Mouse (Mus musculus) intestine, embryonic 14.5 days (tissue): ENCODE results near the gene Prl2c3. TPM values are rescaled to one million over a fixed set of nuclear protein-coding genes. Genes with fewer than 3 reads are reported as not detected.
"Not testable (repeated sequence)": the region's sequence is repeated elsewhere in the genome, so short reads cannot be mapped to it uniquely, and the experiment has no call there.

Experiments
- ATAC-seq: fragments of 200-750 bp; cut with Nextera tagmentation; replicated peaks from 2 replicates; pipeline ENCODE4 v1.8.0; 2017; ENCODE audit warnings: low read depth, moderate number of reproducible peaks, moderate TSS enrichment, moderate library complexity; ENCODE audit not compliant: low FRiP score, low TSS enrichment
- DNase-seq: peaks from one replicate; pipeline ENCODE4 v3.0.0-alpha.2; 2018; ENCODE audit warnings: low spot score
- H3K27ac ChIP-seq: fragments of 300-500 bp; sonication (generic); 2 replicates; pipeline ENCODE4 v1.5.1; 2014; ENCODE audit warnings: low read depth, mild to moderate bottlenecking, control low read depth
- H3K27me3 ChIP-seq: fragments of 300-500 bp; sonication (generic); replicated peaks from 2 replicates; pipeline ENCODE4 v1.6.1; 2014; ENCODE audit warnings: low read length, control low read depth; ENCODE audit not compliant: control insufficient read depth, insufficient read depth
- H3K36me3 ChIP-seq: fragments of 300-500 bp; sonication (generic); 2 replicates; pipeline ENCODE4 v1.6.1; 2014; ENCODE audit warnings: low read length, control low read depth; ENCODE audit not compliant: control insufficient read depth, insufficient read depth
- H3K4me1 ChIP-seq: fragments of 300-500 bp; sonication (generic); replicated peaks from 2 replicates; pipeline ENCODE4 v1.6.1; 2014; ENCODE audit warnings: low read length, control low read depth, mixed read lengths; ENCODE audit not compliant: control insufficient read depth, insufficient read depth
- H3K4me2 ChIP-seq: fragments of 300-500 bp; sonication (generic); 2 replicates; pipeline ENCODE4 v1.6.1; 2014; ENCODE audit warnings: low read length
- H3K4me3 ChIP-seq: fragments of 300-500 bp; sonication (generic); 2 replicates; pipeline ENCODE4 v1.5.1; 2014; ENCODE audit warnings: low read depth, low read length, control low read depth, mixed read lengths
- H3K9ac ChIP-seq: fragments of 300-500 bp; sonication (generic); 2 replicates; pipeline ENCODE4 v1.6.1; 2014; ENCODE audit warnings: mild to moderate bottlenecking, low read length
- H3K9me3 ChIP-seq: fragments of 300-500 bp; sonication (generic); 2 replicates; pipeline ENCODE4 v1.6.1; 2016; ENCODE audit warnings: low read length, control low read depth; ENCODE audit not compliant: control insufficient read depth
- WGBS: fragments of 180-500 bp; shearing (Covaris S2); extraction: QIAGEN DNeasy Blood & Tissue Kit; methylation state at CpG from one replicate; pipeline ENCODE4 v1.1.7; 2014; 5-methylcytosine and 5-hydroxymethylcytosine counted together
- polyA plus RNA-seq: library from polyadenylated mRNA; unstranded; fragments of >200 nt; fragmentation: Nextera tagmentation; extraction: Ambion mirVana; gene quantifications from 2 replicates; pipeline ENCODE4 v1.2.1, GENCODE M21; 2014

Prl2c3 gene
- polyA plus RNA-seq, result 0.85 TPM in 1 of 2 replicates, not detected in the other

DNA sequence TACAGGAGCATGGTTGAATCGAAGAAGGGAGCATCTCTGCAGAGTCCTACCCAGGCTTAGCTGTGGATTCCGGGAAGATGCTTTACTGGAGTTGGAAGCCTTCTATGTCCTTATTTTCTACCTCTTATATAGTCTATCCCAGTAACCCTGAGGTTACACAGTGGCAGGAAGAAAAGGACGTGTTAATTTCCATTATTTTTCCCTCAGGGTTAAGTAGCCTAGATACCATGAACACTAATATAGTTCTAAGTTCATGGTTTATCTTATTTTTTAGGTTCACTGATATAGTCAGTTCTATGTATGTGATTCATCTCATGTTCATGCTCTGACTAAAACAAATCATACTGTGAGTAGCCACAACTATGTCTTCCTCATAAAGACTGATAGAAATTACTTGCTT lies at the start of gene Prl2c3:
Gene Prl2c3, minus strand, starts transcription at position 101 of the 400 bp plus-strand sequence.
- H3K9ac ChIP-seq, ATAC-seq, H3K27ac ChIP-seq, H3K9me3 ChIP-seq, H3K4me1 ChIP-seq, H3K36me3 ChIP-seq, H3K27me3 ChIP-seq, H3K4me2 ChIP-seq, H3K4me3 ChIP-seq, DNase-seq: not testable (repeated sequence)
- 69% methylated on average over 3 of the region's 3 CpGs for WGBS

GRCm38 (mm10) chr13:12848254-12848653 lies 48.4 kb upstream of the Prl2c3 start:
- 0 out of 2 replicates have a peak, but pooled peaks have one; percentile 40 for ATAC-seq

DNA sequence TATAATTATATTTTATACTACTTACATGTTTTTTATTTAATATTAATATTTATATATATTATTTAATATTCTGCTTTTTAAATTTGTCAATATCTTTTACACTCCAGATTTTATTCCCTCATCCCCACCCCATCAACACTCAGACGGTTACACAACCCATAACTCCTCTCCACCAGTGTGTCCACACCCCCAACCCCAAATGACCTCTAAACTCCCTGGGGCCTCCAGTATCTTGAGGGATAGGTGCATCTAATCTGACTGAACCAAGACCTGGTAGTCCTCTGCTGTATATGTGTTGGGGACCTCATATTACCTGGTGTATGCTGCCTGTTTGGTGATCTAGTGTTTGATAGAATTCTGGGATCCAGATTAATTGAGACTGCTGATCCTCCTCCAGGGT lies 44.8 kb upstream of the Prl2c3 start:
- H3K27ac ChIP-seq, H3K36me3 ChIP-seq, H3K4me1 ChIP-seq, H3K27me3 ChIP-seq, H3K4me3 ChIP-seq, H3K4me2 ChIP-seq, H3K9ac ChIP-seq, DNase-seq, H3K9me3 ChIP-seq: not testable (repeated sequence)
- WGBS, result 88% methylated on average over 1 of the region's 1 CpGs
- ATAC-seq, result peak; percentile 40

More at GRCm38 (mm10) chr13:12848254-12848653, 48.4 kb upstream of the Prl2c3 start:
- H3K27ac ChIP-seq, DNase-seq, H3K9ac ChIP-seq, H3K36me3 ChIP-seq, H3K4me1 ChIP-seq, H3K4me2 ChIP-seq, H3K27me3 ChIP-seq, H3K4me3 ChIP-seq: not testable (repeated sequence)
- 80% methylated on average over 4 of the region's 4 CpGs for WGBS
- H3K9me3 ChIP-seq, result peaks cover 10% of the 10 kb centered on the region

DNA sequence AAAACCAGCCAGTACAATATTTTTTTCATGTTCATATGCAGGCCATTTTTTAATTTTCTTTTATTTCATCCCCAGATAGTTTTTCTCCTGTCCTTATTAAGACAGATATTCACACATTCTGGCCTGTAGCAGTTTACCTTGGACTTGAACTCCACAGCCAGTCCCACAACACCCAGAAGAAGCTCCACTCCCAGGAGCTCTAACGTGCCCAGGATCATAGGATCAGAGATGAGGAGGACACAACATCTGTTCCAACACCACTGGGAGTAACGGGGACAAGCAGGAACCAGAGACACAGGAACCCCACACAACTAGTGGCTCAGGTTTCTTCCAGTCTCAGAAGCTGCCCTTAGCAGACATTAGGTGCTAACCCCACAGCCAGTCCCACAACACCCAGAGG lies 37.7 kb upstream of the Prl2c3 start:
- not testable (repeated sequence) for H3K27ac ChIP-seq, H3K4me2 ChIP-seq, H3K36me3 ChIP-seq, H3K27me3 ChIP-seq, DNase-seq, ATAC-seq, H3K4me3 ChIP-seq, H3K9ac ChIP-seq, H3K4me1 ChIP-seq
- 82% methylated on average over 2 of the region's 2 CpGs for WGBS
- peaks cover 20% of the 10 kb centered on the region; the same call in 1 of the 2 replicates for H3K9me3 ChIP-seq

- DNase-seq, result no peak
Observed at GRCm38 (mm10) chr13:12831769-12832168, 31.9 kb upstream of the Prl2c3 start.

DNA sequence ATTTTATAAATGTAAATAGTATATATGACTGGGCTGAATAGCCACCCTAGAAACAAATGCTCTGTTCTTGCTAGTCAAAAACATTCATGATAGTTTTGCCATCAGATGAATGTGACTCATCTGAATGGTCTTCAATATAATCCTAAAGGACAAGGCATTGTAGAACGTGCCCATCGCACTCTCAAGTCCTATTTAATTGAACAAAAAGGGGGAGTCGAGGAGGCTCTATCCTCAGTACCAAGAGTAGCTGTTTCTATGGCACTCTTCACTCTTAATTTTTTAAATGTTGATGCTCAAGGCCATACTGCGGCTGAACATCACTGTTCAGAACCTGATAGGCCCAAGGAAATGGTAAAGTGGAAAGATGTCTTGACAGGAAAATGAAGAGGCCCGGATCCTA lies 29.2 kb upstream of the Prl2c3 start:
- peaks cover 34% of the 10 kb centered on the region for H3K9me3 ChIP-seq
- no peak overlapping the region for H3K9ac ChIP-seq
- H3K27me3 ChIP-seq, result no peaks in the 10 kb centered on the region
- no peak for DNase-seq
- H3K4me2 ChIP-seq, result no peak overlapping the region
- no peak overlapping the region for H3K4me3 ChIP-seq
- no peak for ATAC-seq
- H3K4me1 ChIP-seq, result no peaks in the 10 kb centered on the region
- no peaks in the 10 kb centered on the region for H3K36me3 ChIP-seq
- 83% methylated on average over 5 of the region's 5 CpGs for WGBS
- no peak overlapping the region for H3K27ac ChIP-seq

More at GRCm38 (mm10) chr13:12831769-12832168, 31.9 kb upstream of the Prl2c3 start:
- H3K9ac ChIP-seq, result no peak overlapping the region
- H3K9me3 ChIP-seq, result peaks cover 33% of the 10 kb centered on the region
- no peak overlapping the region for H3K27ac ChIP-seq
- no peaks in the 10 kb centered on the region for H3K36me3 ChIP-seq
- H3K4me2 ChIP-seq, result no peak overlapping the region
- no peak overlapping the region for H3K4me3 ChIP-seq
- no peaks in the 10 kb centered on the region for H3K4me1 ChIP-seq
- ATAC-seq, result no peak
- H3K27me3 ChIP-seq, result no peaks in the 10 kb centered on the region
- WGBS, result 78% methylated on average over 2 of the region's 2 CpGs

DNA sequence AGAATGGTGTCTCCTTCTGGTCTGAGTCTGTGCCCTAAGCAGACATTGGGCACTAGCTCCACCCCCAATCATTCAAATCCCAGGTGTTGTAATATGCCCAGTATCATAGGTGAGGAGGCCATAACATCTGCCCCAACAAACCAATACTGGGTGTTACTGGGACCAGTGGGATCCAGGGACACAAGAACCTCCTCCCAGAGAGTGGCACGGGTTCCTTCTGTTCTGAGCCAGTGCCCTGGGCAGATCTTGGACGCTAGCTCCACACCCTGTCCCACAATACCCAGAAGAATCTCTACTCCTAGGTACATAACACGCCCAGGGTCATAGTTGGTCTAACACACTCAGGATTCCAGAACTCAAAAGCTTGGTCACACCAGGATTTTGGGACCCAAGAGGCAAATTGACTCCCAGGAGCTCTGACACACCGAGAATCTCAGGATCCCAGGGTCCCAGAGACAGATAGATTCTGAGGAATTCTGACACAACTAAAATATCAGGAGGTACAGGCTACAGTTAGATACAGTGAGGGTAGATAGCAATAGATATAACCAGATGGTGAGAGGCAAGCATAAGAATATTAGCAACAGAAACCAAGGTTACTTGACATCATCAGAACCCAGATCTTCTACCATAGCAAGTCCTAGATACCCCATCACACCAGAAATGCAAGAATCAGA lies 24.8 kb upstream of the Prl2c3 start:
- ATAC-seq, result peak; percentile 53; the same call in 1 of the 2 replicates
- WGBS, result 71% methylated on average over 4 of the region's 4 CpGs
- not testable (repeated sequence) for H3K4me1 ChIP-seq, H3K9ac ChIP-seq, DNase-seq, H3K4me2 ChIP-seq, H3K4me3 ChIP-seq, H3K36me3 ChIP-seq, H3K27ac ChIP-seq, H3K27me3 ChIP-seq
- peaks cover 16% of the 10 kb centered on the region for H3K9me3 ChIP-seq

GRCm38 (mm10) chr13:12813734-12814424 lies 14.0 kb upstream of the Prl2c3 start:
- not testable (repeated sequence) for H3K4me1 ChIP-seq, H3K4me3 ChIP-seq, H3K36me3 ChIP-seq, H3K9me3 ChIP-seq, DNase-seq, H3K9ac ChIP-seq, ATAC-seq, H3K27ac ChIP-seq, H3K4me2 ChIP-seq, H3K27me3 ChIP-seq
- WGBS, result 85% methylated on average over 5 of the region's 5 CpGs
